Mouse (Mus musculus): ENCODE results near the gene 4930402H24Rik.

DNA sequence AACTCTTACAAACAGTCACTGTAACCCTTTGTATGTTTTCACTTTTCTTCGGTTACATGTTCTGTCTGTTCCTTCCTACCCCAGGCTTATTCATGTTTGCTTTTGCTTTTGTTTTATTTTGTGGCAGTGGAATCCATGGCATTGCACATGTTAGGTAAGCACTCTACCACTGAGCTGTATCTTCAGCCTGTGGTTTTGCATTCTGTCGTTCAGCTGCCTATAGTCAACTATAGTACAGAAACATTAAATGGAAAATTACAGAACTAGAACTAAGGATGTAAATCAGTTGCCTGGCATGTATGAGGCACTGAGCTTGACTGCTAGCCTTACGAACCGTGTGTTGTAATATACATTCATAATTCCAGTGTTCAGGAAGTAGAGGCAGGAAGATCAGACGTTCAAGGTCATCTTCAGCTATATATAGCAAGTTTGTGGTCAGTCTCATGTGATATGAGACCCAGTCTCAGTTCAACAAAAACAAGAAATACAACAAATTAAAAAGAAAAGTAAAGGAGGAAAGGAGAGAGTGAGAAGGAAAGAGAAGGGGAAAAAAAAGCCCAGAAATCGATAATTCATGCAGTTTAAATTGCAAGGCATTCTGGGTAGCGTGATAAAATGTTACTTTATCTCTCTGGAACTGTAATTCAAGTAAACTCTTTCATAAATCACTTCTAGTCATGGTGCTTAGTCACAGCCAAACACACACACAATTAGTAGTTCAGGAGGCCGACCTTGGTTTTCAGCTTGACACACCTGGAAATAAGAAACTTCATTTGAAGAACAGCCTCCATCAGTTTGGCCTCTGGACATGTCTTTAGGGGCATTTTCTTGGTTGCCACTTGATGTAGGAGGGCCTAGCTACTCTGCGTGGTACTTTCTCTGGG is 54.6 kb downstream of the 4930402H24Rik start:
- TF ChIP-seq CTCF (IDR thresholded peaks at IDR 0.05 in 2 of 3, conservative IDR thresholded peaks at IDR 0.05 in 1 of 3; ENCODE audit: control insufficient read depth in 1 of 3, insufficient read depth in 1 of 3, low read depth in 2 of 3, low read length in 3 of 3, poor library complexity in 1 of 3, severe bottlenecking in 1 of 3), result no peak
- no peak for TF ChIP-seq USF1 (IDR thresholded peaks at IDR 0.05; ENCODE audit: low read depth, low read length)
- TF ChIP-seq POLR2A (IDR thresholded peaks at IDR 0.05; ENCODE audit: control insufficient read depth in 1 of 2, insufficient read depth in 1 of 2, low read depth in 1 of 2, low read length in 2 of 2, poor library complexity in 1 of 2), result 0 out of 4 replicates have a peak, but pooled peaks of 1 of the 2 experiments have one; percentile 46
- no peak for TF ChIP-seq CHD1 (IDR thresholded peaks at IDR 0.05; ENCODE audit: low read depth, low read length)
- TF ChIP-seq NRF1 (IDR thresholded peaks at IDR 0.05; ENCODE audit: insufficient read depth, low read depth, low read length, poor library complexity, severe bottlenecking), result no peak
